Mouse (Mus musculus): ENCODE data around the gene Mmgt2.

Mmgt2 gene

GRCm38 (mm10) chr11:62648591-62649391 lies at the start of gene Mmgt2:
Gene Mmgt2 (plus strand): TSS chr11:62648664.
- peak; percentile 74 to 87 for DNase-seq (ENCODE audit: low read depth in 1 of 2, low spot score in 2 of 2)

GRCm38 (mm10) chr11:62601732-62602618 lies 46.5 kb upstream of the Mmgt2 start:
- no peak for DNase-seq (ENCODE audit: low read depth in 1 of 2, low spot score in 2 of 2)

- peak; percentile 89 to 93 for DNase-seq (ENCODE audit: low read depth in 1 of 2, low spot score in 2 of 2)
Observed at GRCm38 (mm10) chr11:62602619-62603311, 45.7 kb upstream of the Mmgt2 start.

- DNase-seq (ENCODE audit: low read depth in 1 of 2, low spot score in 2 of 2): no peak
Observed at GRCm38 (mm10) chr11:62603312-62604056, 45.0 kb upstream of the Mmgt2 start.

GRCm38 (mm10) chr11:62604123-62604706 lies 44.2 kb upstream of the Mmgt2 start:
- no peak for DNase-seq (ENCODE audit: low read depth in 1 of 2, low spot score in 2 of 2)

- no peak for DNase-seq (ENCODE audit: low read depth in 1 of 2, low spot score in 2 of 2)
Observed at GRCm38 (mm10) chr11:62604886-62605618, 43.4 kb upstream of the Mmgt2 start.

- DNase-seq (ENCODE audit: low read depth in 1 of 2, low spot score in 2 of 2): no peak
Observed at GRCm38 (mm10) chr11:62605619-62606298, 42.7 kb upstream of the Mmgt2 start.

- no peak for DNase-seq (ENCODE audit: low read depth in 1 of 2, low spot score in 2 of 2)
Observed at GRCm38 (mm10) chr11:62606299-62607169, 41.9 kb upstream of the Mmgt2 start.

- DNase-seq (ENCODE audit: low read depth in 1 of 2, low spot score in 2 of 2): no peak
Observed at GRCm38 (mm10) chr11:62607170-62607951, 41.1 kb upstream of the Mmgt2 start.

GRCm38 (mm10) chr11:62607952-62608201 lies 40.6 kb upstream of the Mmgt2 start:
- DNase-seq (ENCODE audit: low read depth in 1 of 2, low spot score in 2 of 2): no peak

- DNase-seq (ENCODE audit: low read depth in 1 of 2, low spot score in 2 of 2): peak; percentile 36 to 44
Observed at GRCm38 (mm10) chr11:62608826-62609675, 39.4 kb upstream of the Mmgt2 start.

- no peak for DNase-seq (ENCODE audit: low read depth in 1 of 2, low spot score in 2 of 2)
Observed at GRCm38 (mm10) chr11:62610304-62610703, 38.2 kb upstream of the Mmgt2 start.

GRCm38 (mm10) chr11:62612604-62613003 lies 35.9 kb upstream of the Mmgt2 start:
- no peak for DNase-seq (ENCODE audit: low read depth in 1 of 2, low spot score in 2 of 2)

GRCm38 (mm10) chr11:62613657-62614365 lies 34.7 kb upstream of the Mmgt2 start:
- peak; percentile 62 to 81 for DNase-seq (ENCODE audit: low read depth in 1 of 2, low spot score in 2 of 2)

- DNase-seq (ENCODE audit: low read depth in 1 of 2, low spot score in 2 of 2): no peak
Observed at GRCm38 (mm10) chr11:62614876-62615410, 33.5 kb upstream of the Mmgt2 start.

GRCm38 (mm10) chr11:62615456-62615855 lies 33.0 kb upstream of the Mmgt2 start:
- DNase-seq (ENCODE audit: low read depth in 1 of 2, low spot score in 2 of 2): no peak
